Mouse (Mus musculus) lung, postnatal 0 days (tissue): ENCODE measurements at regions not wholly inside any gene's neighbourhood (a gene's known extent, or its start where the extent isn't known, plus 50 kb on each side); places are given as distances from the start of the nearest gene placed in this dataset.

Experiments used
- ATAC-seq: fragments of 200-750 bp; cut with Nextera tagmentation; 2 replicates; pipeline ENCODE4 v1.8.0; 2017; ENCODE audit warnings: moderate library complexity
- DNase-seq: peaks from one replicate; pipeline ENCODE4 v3.0.0-alpha.2; 2016; ENCODE audit warnings: low spot score
- H3K27ac ChIP-seq: fragments of 300-500 bp; sonication (generic); 2 replicates; pipeline ENCODE4 v1.5.1; 2014; ENCODE audit warnings: antibody characterized with exemption, mild to moderate bottlenecking, low read length, mixed read lengths
- H3K27me3 ChIP-seq: fragments of 300-500 bp; sonication (generic); replicated peaks from 2 replicates; pipeline ENCODE4 v1.6.1; 2014; ENCODE audit warnings: low read length, mixed read lengths; ENCODE audit not compliant: insufficient read depth
- H3K36me3 ChIP-seq: fragments of 300-500 bp; sonication (generic); 2 replicates; pipeline ENCODE4 v1.6.1; 2014; ENCODE audit warnings: low read length, mixed read lengths; ENCODE audit not compliant: insufficient read depth
- H3K4me1 ChIP-seq: fragments of 300-500 bp; sonication (generic); 2 replicates; pipeline ENCODE4 v1.6.1; 2014; ENCODE audit warnings: antibody characterized with exemption, low read depth, low read length, mixed read lengths; ENCODE audit not compliant: insufficient read depth
- H3K4me2 ChIP-seq: fragments of 300-500 bp; sonication (generic); replicated peaks from 2 replicates; pipeline ENCODE4 v1.6.1; 2014; ENCODE audit warnings: low read depth, mild to moderate bottlenecking, low read length, moderate library complexity, mixed read lengths
- H3K4me3 ChIP-seq: fragments of 300-500 bp; sonication (generic); 2 replicates; pipeline ENCODE4 v1.5.1; 2014; ENCODE audit warnings: low read depth, low read length
- H3K9ac ChIP-seq: fragments of 300-500 bp; sonication (generic); replicated peaks from 2 replicates; pipeline ENCODE4 v1.6.1; 2014; ENCODE audit warnings: low read depth, mild to moderate bottlenecking
- H3K9me3 ChIP-seq: fragments of 300-500 bp; sonication (generic); 2 replicates; pipeline ENCODE4 v1.6.1; 2016; ENCODE audit warnings: low read length, mixed read lengths
- CTCF ChIP-seq: IDR thresholded peaks from 2 replicates; pipeline ENCODE4 v1.5.1; 2016; ENCODE audit warnings: antibody characterized with exemption, mild to moderate bottlenecking
- EP300 ChIP-seq: IDR thresholded peaks from 2 replicates; pipeline ENCODE4 v1.6.1; 2016; ENCODE audit warnings: antibody characterized with exemption, mild to moderate bottlenecking, control low read depth
- WGBS: fragments of 180-500 bp; shearing (Covaris S2); extraction: QIAGEN DNeasy Blood & Tissue Kit; methylation state at CpG from one replicate; pipeline ENCODE4 v1.1.7; 2014; 5-methylcytosine and 5-hydroxymethylcytosine counted together

DNA sequence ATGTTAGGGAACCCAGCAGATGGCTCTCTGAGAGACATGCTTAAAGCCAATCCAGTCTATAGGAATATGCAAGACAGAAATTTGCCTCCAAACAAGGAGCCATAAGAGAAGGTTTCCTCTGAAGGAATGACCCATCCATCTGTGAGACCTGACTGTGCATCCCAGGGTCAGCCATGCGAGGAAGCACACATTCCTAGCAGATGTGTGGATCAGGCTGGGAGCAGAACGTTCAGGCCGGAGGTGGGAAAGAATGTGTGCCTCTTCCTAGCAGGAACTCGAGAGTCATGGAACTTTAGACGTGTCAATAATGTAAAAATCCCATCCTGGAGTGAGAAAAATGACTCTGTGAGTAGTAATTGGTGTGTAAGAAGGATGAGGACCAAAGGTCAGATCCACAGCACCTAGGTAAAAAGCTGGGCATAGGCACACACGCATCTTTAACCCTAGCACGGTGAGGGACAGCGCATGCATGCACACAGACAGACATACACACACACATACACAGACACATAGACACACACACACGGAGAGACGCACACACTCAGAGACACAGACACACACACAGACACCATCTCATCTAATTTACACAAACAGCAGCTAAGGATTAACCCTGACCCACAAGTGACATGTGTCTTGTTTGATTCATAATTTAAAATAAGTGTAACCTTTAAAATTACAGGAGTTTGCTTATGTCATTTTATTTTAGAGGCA, 51.5 kb upstream of the Etv6 start:
- DNase-seq: no peak
- Histone ChIP-seq H3K4me3 (no peak overlapping the region), H3K9me3 (no peaks in the 10 kb centered on the region), H3K4me2 (no peak overlapping the region), H3K27ac (no peak overlapping the region), H3K9ac (no peak overlapping the region), H3K27me3 (no peaks in the 10 kb centered on the region), H3K4me1 (no peaks in the 10 kb centered on the region), H3K36me3 (no peaks in the 10 kb centered on the region)
- no peak for TF ChIP-seq EP300
- no peak for TF ChIP-seq CTCF
- 65% methylated on average over 10 of the region's 10 CpGs for WGBS
- ATAC-seq: no peak

DNA sequence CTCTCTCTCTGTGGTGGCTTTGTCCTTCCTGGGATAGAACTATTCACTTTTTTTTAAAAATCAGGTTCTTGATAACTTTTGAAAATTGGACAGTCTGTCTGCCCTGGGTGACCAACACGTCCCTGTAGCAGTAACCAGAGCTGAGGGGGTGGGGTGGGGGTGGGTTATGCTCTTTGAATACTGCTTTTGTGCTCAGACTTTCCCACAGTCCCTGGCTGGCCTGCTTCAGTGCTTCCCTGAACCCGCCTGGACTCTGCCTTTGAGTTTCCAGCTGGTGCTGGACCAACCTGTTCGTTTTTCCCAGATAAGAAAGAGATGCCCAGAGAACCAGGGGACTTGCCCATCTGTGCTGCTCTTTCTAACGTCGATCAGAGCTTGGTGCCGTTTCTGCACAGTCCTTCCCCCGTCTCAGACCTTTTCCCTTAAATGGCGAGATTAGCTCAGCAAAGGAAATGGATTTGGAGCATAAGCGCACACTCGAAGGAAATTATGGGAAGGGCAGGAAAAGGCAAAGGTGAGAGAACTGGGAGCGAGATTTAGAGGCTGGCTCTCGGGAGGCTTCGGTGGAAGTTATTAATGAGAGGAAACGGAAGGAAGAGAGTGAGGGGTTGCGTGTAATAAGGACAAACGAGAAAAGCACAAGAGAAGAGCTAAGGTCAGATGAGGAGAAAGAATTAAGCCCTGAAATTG, 50.7 kb upstream of the Etv6 start:
- no peaks in the 10 kb centered on the region for H3K36me3 ChIP-seq
- no peak for DNase-seq
- no peaks in the 10 kb centered on the region for H3K27me3 ChIP-seq
- H3K9me3 ChIP-seq: no peaks in the 10 kb centered on the region
- no peak for TF ChIP-seq EP300
- TF ChIP-seq CTCF: no peak
- no peak overlapping the region for H3K27ac ChIP-seq
- no peak overlapping the region for H3K4me3 ChIP-seq
- 22% methylated on average over 16 of the region's 16 CpGs for WGBS
- H3K4me1 ChIP-seq: no peaks in the 10 kb centered on the region
- no peak overlapping the region for H3K9ac ChIP-seq
- ATAC-seq: no peak
- H3K4me2 ChIP-seq: peak overlapping the region; percentile 14; the same call in 1 of the 2 replicates
